8 mouse cellular contexts compared by ENCODE assay signal in the genomic region with DNA sequence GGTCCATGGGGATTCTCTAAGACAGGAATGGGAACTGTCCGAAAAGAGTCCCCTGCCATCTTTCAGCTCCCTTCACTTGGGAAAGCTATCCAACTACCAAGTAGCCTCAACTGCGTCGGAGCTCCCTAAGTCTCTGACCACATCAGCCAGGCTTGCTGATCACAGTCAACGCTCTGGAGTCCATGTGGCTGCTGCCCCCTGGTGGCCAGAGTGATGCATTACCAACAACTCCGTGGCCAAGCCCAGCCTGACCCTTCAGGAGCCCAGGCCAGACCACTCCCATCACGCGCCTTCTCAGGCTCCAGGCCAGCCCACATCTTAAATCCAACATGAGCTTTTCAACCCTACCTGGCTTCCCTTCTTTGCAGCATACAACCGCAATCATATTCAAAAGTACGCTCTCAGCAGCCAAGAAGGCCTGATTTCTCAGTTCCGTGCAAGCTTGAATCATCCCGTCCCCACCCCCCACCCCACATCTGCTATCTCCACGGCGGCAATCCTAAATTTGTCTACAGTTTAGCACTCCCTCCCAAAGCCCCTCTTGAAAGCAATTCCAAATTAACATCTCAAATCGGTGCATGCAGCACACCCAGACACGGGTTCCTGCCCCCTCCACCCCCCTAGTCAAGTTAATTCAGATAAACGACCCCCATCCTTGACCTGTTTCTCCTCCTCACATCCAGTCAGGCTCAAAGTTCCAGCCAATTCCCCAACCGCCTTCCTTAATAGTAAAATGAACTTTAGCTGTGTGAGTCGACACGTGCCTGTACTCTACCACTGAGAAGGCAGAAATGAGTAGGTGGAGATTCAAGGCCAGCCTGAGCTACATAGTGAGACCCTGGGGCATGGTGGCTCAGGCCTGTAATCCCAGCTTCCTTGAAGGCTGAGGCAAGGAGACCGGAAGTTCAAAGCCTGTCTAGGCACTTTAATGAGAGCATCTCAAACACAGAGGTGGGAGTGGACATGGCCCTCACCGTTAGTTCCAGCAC. TPM values are rescaled to one million over a fixed set of nuclear protein-coding genes. Genes with fewer than 3 reads are reported as not detected.
DNase-seq lines count a peak whose midpoint lies in the region; ATAC-seq lines count a peak whose summit lies in the region.

No protein-coding gene starts in this region.

- peaks cover 3% of the 10 kb centered on the region; the same call in 1 of the 2 replicates for H3K27me3 ChIP-seq in hindbrain, embryonic 15.5 days

- peaks cover 3% of the 10 kb centered on the region; the same call in 1 of the 2 replicates for H3K4me1 ChIP-seq in hindbrain, embryonic 15.5 days (replicated peaks)

- DNase-seq in NIH3T3 (ENCODE audit: low read depth), result peak; percentile 93
- peak; percentile 95 to 96 for DNase-seq in cerebellum, postnatal 14 days
- DNase-seq in frontal cortex, postnatal 36 days (ENCODE audit: low spot score in 2 of 2), result peak; percentile 90
- DNase-seq in layer of hippocampus, postnatal 36 days, result peak; percentile 84 to 87
- peak; percentile 88 for DNase-seq in lung, postnatal 25 days (ENCODE audit: low spot score)
- peak; percentile 92 for DNase-seq in retina, postnatal 1 day
- peak; percentile 86 for DNase-seq in thymus, postnatal 4 days

- 31% methylated on average over 21 of the region's 21 CpGs for WGBS in hindbrain, embryonic 15.5 days

- H3K9ac ChIP-seq in hindbrain, embryonic 15.5 days, result no peak overlapping the region

- H3K4me3 ChIP-seq in hindbrain, embryonic 15.5 days, result no peak overlapping the region

- no peaks in the 10 kb centered on the region for H3K9me3 ChIP-seq in hindbrain, embryonic 15.5 days

- no peak overlapping the region for H3K27ac ChIP-seq in hindbrain, embryonic 15.5 days (replicated peaks)

- ATAC-seq in hindbrain, embryonic 15.5 days (ENCODE audit: low FRiP score, low read depth), result peak; percentile 74

- H3K36me3 ChIP-seq in hindbrain, embryonic 15.5 days, result no peaks in the 10 kb centered on the region

- H3K4me2 ChIP-seq in hindbrain, embryonic 15.5 days, result no peak overlapping the region

RNA-seq across cellular contexts. Expression of gene Pou2f2, which starts 8.4 kb away (rescaled TPM):
- polyA plus RNA-seq in hindbrain, embryonic 15.5 days (2015; fragmentation: Nextera tagmentation; extraction: Ambion mirVana), result 29.6 and 33.4 TPM in 2 replicates
- total RNA-seq in layer of hippocampus, postnatal 36 days (2021), result 1 to 10 TPM; 9.4 to 9.6 TPM

RNA-seq across cellular contexts. Expression of gene Dedd2, which starts 32.5 kb away (rescaled TPM):
- polyA plus RNA-seq in hindbrain, embryonic 15.5 days (2015; fragmentation: Nextera tagmentation; extraction: Ambion mirVana), result 16.5 and 17.3 TPM in 2 replicates
- total RNA-seq in layer of hippocampus, postnatal 36 days (2021), result 10 to 100 TPM; 26.1 to 28.0 TPM

RNA-seq across cellular contexts. Expression of gene Zfp526, which starts 33.3 kb away (rescaled TPM):
- polyA plus RNA-seq in hindbrain, embryonic 15.5 days (2015; fragmentation: Nextera tagmentation; extraction: Ambion mirVana), result 1.6 and 2.1 TPM in 2 replicates
- 10 to 100 TPM; 11.6 to 12.5 TPM for total RNA-seq in layer of hippocampus, postnatal 36 days (2021)

RNA-seq across cellular contexts. Expression of gene Gsk3a, which starts 49.7 kb away (rescaled TPM):
- polyA plus RNA-seq in hindbrain, embryonic 15.5 days (2015; fragmentation: Nextera tagmentation; extraction: Ambion mirVana), result 19.2 and 19.7 TPM in 2 replicates
- 100 to 1,000 TPM; 195 to 201 TPM for total RNA-seq in layer of hippocampus, postnatal 36 days (2021)
